Mouse (Mus musculus) kidney, adult 2 months (tissue): Measurements from ENCODE around the gene Defb26.

ENCODE experiments used
- CTCF ChIP-seq: fragments of 200-500 bp; conservative IDR thresholded peaks from 2 replicates; pipeline ENCODE4 v1.5.1; 2011; ENCODE audit warnings: low read depth, mild to moderate bottlenecking, control low read depth, low read length, moderate library complexity, mixed read lengths; ENCODE audit not compliant: insufficient read depth, insufficient read length
- POLR2A ChIP-seq: fragments of 200-500 bp; IDR thresholded peaks from one replicate; pipeline ENCODE4 v1.6.1; 2011; ENCODE audit warnings: low read depth, low read length, control low read depth

- TF ChIP-seq POLR2A = no peak
- 0 out of 2 replicates have a peak, but pooled peaks have one; percentile 18 for TF ChIP-seq CTCF
These were observed 40.5 kb downstream of the Defb26 start for GRCm38 (mm10) chr2:152470973-152471372.
